Mouse (Mus musculus): ENCODE measurements around the gene Ppid. TPM values are rescaled to one million over a fixed set of nuclear protein-coding genes. Genes with fewer than 3 reads are reported as not detected.
"Not testable (repeated sequence)": the region's sequence is repeated elsewhere in the genome, so short reads cannot be mapped to it uniquely, and the experiment has no call there.

Ppid gene
- total RNA-seq, 1 experiment from 2014 or later = 55.7 TPM

DNA sequence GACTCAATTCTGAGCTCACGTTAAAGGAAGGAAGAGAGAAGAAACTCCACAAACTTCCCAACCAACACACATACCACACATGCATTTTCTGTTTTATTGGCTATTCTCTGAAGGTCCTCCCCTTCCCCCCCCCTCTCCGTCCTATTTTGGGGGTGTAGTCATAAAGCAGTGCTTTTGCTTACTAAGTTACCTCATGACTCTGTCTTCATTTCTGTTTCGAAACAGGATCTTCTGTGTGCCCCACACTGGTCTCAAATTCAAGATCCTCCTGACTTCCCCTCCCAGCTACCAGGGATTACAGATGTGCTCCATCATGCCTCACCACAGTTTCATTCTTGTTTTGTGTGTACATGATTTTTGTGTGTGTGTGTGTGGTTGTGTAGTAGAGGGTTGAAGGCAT lies 18.7 kb upstream of the Ppid start:
- DNase-seq = no peak

DNA sequence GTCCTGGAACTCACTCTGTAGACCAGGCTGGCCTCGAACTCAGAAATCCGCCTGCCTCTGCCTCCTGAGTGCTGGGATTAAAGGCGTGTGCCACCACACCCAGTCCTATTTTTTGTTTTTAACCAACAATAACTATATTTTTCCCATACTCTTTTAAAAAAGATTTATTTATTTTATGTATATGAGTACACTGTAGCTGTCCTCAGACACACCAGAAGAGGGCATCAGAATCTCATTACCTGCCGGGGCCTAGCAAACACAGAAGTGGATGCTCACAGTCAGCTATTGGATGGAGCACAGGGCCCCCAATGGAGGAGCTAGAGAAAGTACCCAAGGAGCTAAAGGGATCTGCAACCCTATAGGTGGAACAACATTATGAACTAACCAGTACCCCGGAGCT lies 17.8 kb upstream of the Ppid start:
- not testable (repeated sequence) for DNase-seq

DNA sequence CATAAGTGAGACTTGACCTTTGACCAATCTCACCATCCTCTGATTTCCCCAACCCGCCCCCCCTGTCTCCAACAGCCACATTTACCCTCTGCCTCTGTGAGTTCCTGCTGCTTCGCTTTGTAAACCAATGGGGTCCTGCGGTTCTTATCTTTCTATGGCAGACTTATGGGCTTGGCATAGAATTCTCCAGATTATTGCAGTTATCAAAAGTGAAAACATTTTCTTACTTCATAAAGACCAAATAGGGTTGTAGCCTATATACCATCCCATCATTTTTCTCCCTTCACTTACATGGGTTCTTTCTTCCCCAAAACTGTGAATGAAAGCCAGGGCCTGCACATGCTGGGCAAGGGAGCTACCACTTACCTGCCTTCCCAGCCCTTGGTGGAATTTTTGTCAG lies 16.8 kb upstream of the Ppid start:
- DNase-seq = no peak

DNA sequence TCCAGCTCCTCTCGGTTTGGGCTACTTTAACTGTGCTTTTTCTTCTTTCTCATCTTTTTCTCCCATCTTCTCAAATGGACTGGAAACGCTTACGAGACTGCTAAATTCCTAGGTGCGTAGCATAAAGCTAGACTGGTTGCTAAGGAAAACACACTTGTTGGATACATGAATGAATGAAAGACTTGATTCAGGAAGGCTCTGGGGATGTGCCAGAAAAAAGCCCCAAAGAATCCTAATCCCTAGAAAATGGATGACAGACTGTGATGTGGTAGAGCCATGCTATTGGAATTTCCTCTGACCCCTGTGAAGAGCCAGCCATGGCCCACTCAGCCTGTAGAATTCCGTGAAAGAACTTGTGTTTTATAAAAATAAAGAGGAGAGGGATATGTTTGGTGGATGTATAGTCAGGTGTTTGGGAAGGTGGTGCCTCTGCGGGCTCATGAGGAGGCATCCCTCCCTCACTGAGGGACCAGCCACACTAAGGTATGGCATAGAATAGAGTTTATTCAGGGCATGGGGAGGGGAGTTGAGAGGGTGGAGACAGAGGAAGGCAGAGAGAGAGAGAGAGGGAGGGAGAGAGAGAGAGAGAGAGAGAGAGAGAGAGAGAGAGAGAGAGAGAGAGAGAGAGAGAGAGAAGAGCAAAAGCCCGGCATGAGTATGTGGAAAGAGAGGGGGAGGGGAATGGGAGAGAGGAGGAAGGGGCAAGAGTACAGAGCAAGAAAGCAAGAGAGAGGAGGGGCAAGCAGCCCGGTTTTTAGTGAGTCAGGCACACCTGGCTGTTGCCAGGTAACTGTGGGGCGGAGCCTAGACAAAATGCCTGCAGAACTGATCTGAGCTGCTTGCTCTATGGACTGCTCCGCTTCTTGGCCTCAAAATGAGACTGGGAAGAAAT lies 15.3 kb upstream of the Ppid start:
- no peak for DNase-seq

DNA sequence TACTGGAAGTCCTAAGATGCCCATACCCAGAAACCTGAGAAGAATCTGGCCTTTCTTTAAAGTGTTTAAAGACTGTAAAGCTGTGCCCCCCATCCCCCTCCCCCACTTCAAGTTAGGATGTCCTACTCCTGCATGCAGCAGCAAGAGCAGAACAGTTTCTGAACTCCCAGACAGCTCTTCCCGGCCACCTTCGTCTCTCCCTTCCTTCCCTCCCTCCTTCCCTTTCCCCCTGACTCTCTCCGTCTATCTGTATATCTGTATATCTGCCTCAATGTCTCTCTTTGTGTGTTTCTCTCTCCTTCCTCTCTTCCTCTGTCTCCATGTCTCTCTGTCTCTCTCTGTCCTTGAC lies 14.7 kb upstream of the Ppid start:
- DNase-seq = no peak

DNA sequence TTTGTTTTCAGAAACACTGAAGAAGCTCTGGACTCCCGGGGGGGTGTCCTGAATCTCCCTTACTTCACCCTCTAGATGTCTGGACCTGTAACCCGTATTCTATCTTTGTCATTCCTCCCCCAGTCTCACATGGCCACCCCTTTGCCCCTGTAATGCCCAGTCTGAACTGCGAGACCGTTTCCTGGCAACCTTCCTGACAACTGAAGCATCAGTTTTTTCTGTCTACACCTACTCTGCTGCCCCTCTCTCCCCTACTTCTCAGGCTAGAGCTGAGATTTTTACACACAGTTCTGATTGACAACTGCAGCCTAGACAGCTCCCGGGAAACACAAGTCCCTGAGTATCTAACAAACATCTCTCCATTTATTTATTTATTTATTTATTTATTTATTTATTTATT lies 14.3 kb upstream of the Ppid start:
- DNase-seq = no peak

DNA sequence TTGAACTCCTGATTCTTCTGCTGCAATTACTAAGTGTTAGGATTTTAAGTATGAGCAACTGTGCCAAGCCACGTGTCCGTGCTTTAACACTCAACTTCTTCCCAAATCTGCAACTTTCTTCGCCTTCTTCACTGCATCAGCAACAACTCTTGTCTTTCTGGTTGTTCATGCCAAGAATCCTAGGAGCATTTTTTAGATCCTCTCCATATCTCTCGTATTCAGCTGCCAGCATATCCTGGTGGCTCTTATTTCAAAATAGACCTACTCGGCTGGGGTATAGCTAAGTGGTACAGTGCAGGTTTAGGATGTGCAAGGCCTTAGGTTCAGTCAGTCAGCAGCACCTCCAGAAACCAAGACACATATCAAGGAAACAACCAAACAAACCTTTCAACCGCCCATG lies 13.5 kb upstream of the Ppid start:
- DNase-seq = no peak

DNA sequence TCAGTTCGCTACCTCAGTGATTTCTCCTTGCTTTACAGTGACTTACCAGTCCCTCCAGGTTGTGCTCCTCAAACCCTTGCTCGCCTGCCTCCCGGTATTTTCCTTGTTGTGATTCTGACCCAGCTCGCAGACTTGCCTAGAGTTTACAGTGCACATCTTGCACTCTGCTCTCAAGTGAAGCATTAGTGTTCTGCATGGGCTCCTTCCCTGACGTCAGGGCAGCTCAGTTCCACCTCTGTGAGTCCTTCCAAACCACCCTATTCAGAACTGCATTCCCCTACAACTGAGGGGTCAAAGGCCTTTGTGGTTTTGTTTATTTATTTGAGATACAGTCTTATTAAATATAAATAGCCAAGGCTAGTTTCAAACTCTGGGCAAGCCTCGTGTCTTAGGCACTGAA lies 13.0 kb upstream of the Ppid start:
- DNase-seq = no peak

DNA sequence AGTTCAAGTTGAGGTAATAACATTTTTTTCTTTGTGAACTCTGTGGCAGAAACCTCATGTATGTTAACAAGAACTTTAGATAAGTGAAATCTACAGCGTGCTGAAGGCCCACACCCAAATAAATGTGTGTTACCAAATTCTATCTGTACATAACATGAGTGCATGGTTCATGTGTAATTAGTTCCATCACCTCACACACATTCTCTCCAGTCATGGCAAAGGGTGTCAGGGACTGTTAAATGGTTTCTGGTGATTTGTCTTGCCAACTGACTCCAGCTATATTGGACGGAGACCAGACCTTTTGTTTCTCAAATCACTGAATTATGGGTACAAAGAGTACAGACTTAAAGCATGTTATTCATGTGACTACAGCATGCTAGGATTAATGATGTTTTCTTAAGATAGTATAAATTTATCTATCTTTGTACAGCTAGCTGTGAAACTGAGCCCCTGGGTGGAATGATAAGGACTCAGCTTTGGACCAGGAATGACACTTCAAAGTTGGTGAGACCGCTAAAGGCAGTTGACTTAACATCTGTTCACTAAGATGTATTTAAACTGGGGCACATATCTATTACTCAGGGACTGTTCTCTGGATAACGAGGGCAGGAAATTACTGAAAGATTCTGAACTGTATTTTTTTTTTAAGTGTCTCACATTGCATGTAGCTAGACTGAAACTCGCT lies 11.1 kb upstream of the Ppid start:
- DNase-seq = no peak

DNA sequence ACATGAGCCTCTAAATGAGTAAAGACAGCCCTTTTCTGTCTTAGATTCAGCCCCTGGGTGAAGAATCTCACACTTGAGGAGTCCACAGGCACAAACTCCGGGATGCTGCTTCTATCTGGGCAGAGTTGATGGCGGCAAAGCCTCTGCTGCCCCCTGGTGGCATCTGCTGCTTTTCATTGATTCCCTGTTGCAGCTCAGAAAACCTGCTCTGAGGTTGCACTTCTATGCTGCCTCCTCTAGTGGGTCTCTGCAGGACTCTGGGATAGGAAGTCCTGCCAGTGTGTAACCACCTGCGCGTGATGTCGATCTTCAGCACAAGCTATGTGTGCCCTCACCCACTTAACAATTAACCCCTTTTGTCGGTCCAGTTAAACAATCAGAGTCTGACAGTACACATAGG lies 4.3 kb upstream of the Ppid start:
- DNase-seq = peak; percentile 88

DNA sequence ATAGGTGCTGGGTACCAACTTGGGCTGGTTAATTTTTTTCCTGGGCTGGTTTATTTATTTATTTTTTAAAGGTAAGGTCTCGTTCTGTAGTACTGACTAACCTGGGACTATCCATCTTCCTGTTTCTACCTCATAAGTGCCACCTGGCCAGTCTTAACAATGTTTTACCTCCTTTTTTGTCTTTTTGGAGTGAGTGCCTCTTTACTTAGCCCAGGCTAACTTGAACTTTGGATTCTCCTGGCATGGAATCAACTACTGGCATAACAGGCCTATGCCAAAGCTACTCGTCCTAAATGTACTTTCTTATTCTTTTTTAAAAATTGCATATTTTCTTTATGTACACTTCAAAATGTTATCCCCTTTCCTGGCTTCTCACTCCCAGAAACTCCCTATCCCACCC lies 1.5 kb upstream of the Ppid start:
- no peak for DNase-seq

DNA sequence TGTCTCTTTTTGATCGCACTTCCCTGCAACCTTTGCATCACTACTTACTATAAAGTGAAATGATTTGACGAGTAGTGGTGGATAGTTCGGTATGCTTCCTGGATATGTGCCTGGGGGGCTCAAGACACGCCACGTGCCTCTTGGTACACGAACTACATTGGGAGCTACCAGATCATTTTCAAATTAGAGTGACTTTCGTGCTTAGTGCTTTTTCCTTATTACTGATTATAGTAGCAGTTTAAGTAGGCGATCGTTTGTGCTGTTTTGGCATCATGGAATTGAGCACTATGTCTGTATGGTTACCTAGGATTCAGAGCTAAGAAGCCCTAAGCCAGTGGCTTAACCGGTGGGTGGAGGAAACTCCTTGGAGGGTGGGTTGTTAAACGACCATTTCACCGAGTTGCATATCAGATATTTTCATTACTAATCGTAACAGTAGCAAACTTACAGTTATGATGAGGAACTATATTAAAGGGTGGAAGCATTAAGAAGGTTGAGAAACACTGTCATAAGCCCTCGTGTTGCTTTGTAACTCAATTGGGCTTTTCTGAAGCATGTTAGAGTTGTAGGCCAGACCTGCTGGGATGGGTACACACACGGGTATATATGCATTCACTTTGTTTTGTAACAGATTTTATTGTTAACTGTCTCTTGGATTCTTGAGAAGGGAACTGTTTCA lies 790 bp downstream of the Ppid start:
- no peak for DNase-seq

DNA sequence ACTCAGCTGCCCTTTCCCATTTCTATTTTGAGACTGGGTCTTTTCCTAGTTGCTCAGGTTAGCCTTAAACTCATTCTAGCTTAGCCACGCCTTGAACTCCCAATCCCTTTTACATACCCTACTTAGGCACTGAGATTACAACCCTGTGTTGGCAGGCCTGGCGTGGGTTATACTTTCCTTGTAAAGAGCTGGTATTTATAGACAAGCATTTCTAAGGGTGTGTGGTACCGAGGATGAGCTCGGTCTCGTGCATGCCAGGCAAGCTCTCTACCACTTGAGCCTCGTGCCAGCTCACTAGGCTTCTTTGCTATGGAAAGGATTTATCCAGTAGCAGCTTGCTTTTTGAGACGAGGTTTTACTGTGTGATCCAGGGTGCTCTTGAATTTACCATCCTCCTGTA lies 4.3 kb downstream of the Ppid start:
- DNase-seq = no peak

DNA sequence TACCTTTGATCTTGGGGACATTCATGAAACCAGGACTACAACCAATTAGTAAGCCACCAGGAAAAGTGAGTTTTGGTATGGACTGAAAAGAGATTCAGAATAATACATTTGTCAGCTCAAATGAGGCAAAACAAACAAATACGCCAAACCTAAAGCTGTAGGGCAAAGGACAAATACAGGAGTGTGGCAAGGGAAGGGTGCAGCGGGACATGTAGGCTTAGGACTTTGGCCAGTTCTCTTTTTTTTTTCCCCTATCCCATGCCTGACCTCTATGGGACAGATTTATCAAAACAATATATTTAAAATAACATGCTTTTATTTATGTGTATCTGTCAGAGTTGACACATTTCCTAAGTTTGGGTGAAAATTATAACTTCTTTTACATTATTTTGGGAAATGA lies 18.7 kb downstream of the Ppid start:
- no peak for DNase-seq

DNA sequence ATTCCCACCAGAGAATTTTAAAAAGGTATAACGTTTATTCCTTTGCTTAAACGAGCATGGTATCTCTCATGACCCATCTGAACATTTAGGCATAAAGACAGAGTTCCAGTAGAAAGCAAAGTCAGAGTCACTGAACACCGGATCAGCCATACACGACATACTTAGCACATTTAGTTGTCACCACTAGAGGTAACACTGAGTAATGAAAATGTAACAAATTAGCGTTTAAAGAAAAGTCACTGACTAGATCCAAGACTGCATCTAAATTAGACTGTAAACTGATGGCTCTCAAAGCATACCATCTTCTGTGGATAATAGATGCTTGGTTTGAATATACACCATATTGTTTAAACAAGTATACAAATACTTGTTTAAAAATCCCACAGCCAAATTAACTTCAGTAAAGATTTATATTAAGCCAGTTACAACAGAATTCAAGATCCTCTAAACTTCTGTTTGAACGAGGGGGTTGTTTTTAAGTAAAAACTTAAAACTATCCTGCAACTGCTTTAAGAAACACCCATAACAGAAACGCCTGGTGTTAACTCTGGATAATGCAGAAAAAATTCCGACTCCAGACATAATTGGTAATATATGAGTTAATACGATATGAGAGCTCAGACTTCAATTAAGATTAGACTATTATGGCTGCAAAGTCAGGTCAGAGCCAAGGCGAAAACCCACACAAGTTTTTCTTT lies 36.5 kb downstream of the Ppid start:
- DNase-seq = no peak

DNA sequence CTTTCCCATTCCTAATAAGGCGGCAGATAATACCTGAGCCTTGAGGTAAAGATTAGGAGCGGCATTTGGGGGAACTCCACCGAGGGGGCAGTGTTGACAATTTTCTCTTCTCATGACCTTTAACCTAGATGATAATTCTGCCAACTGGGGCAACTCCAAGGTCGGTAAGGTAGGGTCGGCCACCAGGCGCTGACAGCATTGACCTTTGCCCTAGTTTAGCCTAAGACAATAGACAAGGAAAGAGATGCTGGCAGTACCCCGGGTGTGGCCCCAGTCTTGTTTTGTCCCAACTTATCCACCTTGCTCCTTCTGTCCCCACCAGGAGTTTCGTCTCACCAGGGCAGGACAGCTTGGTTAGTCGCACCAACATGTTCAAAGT lies 37.0 kb downstream of the Ppid start:
- DNase-seq = no peak

DNA sequence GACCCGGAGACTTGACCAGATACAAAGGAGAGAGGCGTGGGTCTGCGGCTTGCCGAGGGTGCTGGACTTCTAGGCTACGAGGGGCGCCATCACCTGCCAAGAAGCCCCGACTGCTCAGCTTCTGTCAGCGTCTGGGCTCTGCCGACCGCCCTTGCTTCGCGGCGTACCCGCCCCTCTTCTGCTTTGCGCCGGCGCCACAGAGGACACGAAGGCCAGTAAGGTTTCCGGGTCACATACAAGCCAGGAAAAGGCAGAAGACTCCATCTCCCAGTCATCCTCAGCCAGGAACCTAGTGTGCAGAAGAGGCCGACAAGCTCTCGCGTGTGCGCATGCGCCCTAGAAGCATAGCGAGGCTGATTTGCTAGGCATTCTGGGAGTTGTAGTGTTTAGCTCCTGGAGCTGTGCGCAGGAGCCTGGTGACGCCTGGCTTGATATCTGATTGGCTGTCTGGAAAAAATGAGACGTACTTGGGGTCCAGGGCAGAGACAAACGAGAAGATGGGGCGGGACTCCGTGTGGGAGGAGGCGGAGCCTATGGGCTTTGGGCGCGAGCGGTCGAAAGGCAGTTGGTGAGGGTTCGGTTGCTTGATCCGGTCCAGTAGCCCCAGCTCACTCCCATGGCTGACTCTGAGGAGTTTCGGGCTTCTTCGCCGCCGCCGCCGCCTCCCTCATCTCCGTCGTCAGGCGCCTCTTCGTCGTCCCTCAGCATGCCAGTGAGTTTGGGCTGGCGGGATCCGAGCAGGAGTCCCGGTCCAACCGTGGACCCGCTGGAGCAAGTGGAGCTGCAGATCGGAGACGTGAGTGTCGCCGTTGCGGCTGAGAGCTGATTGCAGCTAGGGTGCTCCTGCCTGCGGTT lies 37.6 kb downstream of the Ppid start, which contains the start of gene 4930579G24Rik:
TSS of gene 4930579G24Rik (plus strand) at position 519 of the 855 bp plus-strand sequence.
- DNase-seq = peak; percentile 89

DNA sequence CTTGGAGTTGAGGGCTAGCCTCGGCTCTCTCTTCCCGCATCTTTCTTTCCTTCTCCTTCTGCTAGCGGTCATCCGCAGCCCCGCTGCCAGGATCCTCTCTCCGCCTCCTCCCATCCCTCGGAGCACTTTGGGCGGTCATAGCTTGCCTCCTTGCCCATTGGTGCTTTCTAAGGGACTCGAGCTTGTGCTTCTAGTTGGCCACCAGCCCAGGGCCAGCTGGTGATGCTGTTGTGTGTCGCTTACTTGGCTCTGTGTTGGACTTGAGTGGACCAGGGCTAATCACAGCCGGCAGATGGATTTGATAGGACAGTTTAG lies 38.2 kb downstream of the Ppid start, which contains the start of gene Etfdh:
TSS of gene Etfdh (minus strand) at position 85 of the 315 bp plus-strand sequence.
- DNase-seq = peak; percentile 70

DNA sequence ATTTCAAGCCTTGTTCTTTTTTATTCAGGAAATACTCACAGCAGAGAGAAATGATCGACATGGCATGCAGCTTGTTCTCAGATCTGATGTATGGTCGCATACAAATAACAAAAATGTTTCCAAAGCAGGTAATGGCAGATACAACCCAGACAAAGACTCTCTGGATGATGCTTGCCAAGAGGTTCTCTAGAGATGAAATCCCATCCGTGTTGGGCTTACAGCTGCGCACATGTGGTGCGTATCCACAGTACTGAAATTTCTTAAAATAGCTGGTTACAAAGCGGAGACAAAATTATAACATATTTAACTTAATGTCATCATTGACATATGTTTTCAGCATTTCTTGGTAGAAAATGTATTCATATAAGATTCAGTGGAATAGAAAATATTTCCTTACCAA lies 61.0 kb downstream of the Ppid start:
- DNase-seq = no peak

Measured in adrenal gland, postnatal 25 days (tissue).